Mouse (Mus musculus): Measurements from ENCODE around the gene Cacna2d1. TPM values are rescaled to one million over a fixed set of nuclear protein-coding genes. Genes with fewer than 3 reads are reported as not detected.

Cacna2d1 gene
- polyA plus RNA-seq, 1 experiment from 2014 or later: 13.3 TPM

DNA sequence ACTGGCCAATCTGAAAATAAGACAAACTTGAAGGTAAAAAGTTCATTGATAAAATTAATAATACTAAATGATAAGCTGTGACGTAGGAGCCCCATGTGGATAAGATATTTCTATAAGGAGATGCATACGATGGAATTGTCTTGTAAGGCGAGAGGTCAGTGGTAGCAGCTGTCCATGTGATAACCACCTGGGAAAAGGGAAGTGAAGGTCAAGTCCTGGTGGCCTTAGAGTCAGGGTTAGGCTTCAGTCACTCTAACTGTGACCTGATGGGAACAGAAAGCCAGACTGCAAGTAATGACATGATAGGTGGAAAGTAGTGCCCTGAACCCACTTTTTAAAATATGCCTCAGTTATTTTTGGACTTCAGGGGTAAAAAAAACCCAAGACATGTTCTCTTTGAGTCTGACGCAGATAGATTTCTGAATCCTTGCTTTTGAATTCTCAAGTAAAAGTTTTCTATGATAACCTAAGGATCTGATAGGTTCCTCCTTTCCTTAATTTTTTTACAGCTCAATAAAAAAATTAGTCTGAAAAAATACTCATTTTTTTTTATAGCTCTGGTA lies 383.3 kb downstream of the Cacna2d1 start:
- Histone ChIP-seq H3K9me3 (ENCODE audit: low read length) (no peaks in the 10 kb centered on the region), H3K27me3 (ENCODE audit: insufficient read depth, low read length) (no peaks in the 10 kb centered on the region), H3K27ac (ENCODE audit: low read length) (no peak overlapping the region), H3K36me3 (ENCODE audit: insufficient read depth, low read length) (no peaks in the 10 kb centered on the region), H3K4me2 (replicated peaks; ENCODE audit: low read depth, low read length) (no peak overlapping the region), H3K4me3 (ENCODE audit: low read length) (no peak overlapping the region), H3K9ac (replicated peaks; ENCODE audit: low read length) (no peak overlapping the region), H3K4me1 (ENCODE audit: insufficient read depth, low read length) (no peaks in the 10 kb centered on the region)
- no peak for ATAC-seq (ENCODE audit: low FRiP score, low TSS enrichment)
- WGBS: 82% methylated on average over 4 of the region's 4 CpGs

DNA sequence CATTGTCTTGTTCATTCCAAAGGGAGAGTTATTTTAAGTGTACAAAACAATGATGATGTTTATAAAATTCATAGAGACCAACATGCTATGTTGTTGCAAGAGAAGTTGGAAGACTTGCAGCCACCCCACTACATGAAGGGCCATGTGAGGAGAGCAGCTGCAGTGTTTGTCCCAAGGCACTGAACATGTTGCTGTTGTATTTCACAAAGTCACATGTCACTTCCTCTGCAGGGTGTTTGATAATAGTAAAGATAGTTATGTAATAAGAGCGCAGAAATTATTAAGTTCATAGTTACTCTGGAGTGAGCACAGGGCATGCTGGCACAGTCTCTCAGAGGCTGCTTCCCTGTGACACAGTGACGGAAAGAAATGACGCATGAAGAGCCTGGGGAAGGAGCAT lies 392.1 kb downstream of the Cacna2d1 start:
- Histone ChIP-seq H3K4me2 (replicated peaks; ENCODE audit: low read depth, low read length) (no peak overlapping the region), H3K27ac (ENCODE audit: low read length) (no peak overlapping the region), H3K9ac (replicated peaks; ENCODE audit: low read length) (no peak overlapping the region), H3K36me3 (ENCODE audit: insufficient read depth, low read length) (no peaks in the 10 kb centered on the region), H3K4me1 (ENCODE audit: insufficient read depth, low read length) (no peaks in the 10 kb centered on the region), H3K27me3 (ENCODE audit: insufficient read depth, low read length) (no peaks in the 10 kb centered on the region), H3K9me3 (ENCODE audit: low read length) (no peaks in the 10 kb centered on the region), H3K4me3 (ENCODE audit: low read length) (no peak overlapping the region)
- 87% methylated on average over 3 of the region's 3 CpGs for WGBS
- ATAC-seq (ENCODE audit: low FRiP score, low TSS enrichment): no peak

DNA sequence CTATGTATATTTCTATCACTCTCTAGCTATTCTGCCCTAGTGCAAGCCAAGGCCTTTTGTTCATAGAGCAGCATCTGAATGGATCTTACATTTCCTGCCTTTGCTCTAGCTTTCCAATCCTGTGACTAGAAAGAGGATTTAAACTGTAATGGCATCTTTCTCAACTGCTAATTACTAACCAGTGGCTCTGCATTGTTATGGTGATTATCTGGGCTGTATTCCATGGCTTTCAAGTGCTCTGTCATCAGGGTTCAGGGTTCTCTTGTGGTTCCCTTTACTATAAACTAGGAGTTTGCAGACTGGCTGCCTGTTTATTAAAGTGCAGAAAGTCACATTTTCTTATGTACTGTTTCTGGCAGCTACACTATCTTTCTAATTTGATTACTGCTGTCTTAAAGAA lies 410.9 kb downstream of the Cacna2d1 start:
- no peak overlapping the region for H3K27ac ChIP-seq (ENCODE audit: low read length)
- H3K9me3 ChIP-seq (ENCODE audit: low read length): no peaks in the 10 kb centered on the region
- H3K36me3 ChIP-seq (ENCODE audit: insufficient read depth, low read length): no peaks in the 10 kb centered on the region
- no peak overlapping the region for H3K4me2 ChIP-seq (replicated peaks; ENCODE audit: low read depth, low read length)
- no peaks in the 10 kb centered on the region for H3K4me1 ChIP-seq (ENCODE audit: insufficient read depth, low read length)
- no peak for ATAC-seq (ENCODE audit: low FRiP score, low TSS enrichment)
- no peaks in the 10 kb centered on the region for H3K27me3 ChIP-seq (ENCODE audit: insufficient read depth, low read length)
- no peak overlapping the region for H3K9ac ChIP-seq (replicated peaks; ENCODE audit: low read length)
- no peak overlapping the region for H3K4me3 ChIP-seq (ENCODE audit: low read length)

DNA sequence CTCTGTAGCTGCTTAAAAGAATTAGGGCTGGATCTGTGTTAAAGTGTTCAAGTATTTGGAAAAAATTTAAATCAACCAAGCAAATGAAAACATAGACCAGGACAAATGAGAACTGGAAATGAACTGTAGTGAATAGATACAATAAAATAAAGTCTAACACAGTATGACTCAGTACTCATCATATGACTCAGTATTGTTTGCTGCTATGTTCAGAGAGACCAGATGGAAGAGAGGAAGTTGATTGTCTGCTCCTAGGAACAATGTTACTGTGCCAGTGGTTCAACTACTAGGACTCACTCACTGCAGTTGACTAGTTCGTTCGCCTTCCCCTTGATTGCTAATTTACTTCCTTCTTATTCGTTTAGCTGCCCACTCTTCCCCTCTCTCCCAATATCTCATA lies 421.3 kb downstream of the Cacna2d1 start:
- WGBS: 87% methylated on average over 3 of the region's 3 CpGs
- no peak for ATAC-seq (ENCODE audit: low FRiP score, low TSS enrichment)

DNA sequence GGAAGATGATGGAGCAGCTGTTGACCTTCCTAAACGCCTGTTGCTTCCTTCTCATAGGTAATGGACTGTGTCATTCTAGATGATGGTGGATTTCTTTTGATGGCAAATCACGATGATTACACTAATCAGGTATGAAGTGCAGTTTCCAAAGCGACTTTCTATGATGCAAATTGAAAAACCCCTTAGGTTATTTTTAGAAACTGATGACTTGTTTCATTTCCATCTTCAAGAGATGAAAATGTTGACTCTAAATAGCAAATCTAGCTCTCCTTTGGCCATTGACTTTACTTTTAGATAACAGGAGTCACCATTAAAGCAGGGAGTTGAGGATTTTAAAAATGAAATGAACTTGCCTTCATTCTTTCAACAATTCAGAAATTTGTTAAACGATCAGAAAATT lies 423.2 kb downstream of the Cacna2d1 start:
- no peaks in the 10 kb centered on the region for H3K9me3 ChIP-seq (ENCODE audit: low read length)
- H3K27me3 ChIP-seq (ENCODE audit: insufficient read depth, low read length): no peaks in the 10 kb centered on the region
- ATAC-seq (ENCODE audit: low FRiP score, low TSS enrichment): no peak
- H3K4me3 ChIP-seq (ENCODE audit: low read length): no peak overlapping the region
- H3K9ac ChIP-seq (replicated peaks; ENCODE audit: low read length): no peak overlapping the region
- WGBS: 85% methylated on average over 4 of the region's 4 CpGs
- peaks cover 3% of the 10 kb centered on the region; the same call in 1 of the 2 replicates for H3K36me3 ChIP-seq (ENCODE audit: insufficient read depth, low read length)
- H3K27ac ChIP-seq (ENCODE audit: low read length): no peak overlapping the region
- no peak overlapping the region for H3K4me2 ChIP-seq (replicated peaks; ENCODE audit: low read depth, low read length)
- no peaks in the 10 kb centered on the region for H3K4me1 ChIP-seq (ENCODE audit: insufficient read depth, low read length)

More for the DNA sequence above, 421.3 kb downstream of the Cacna2d1 start:
- Histone ChIP-seq H3K27me3 (ENCODE audit: insufficient read depth, low read length) (no peaks in the 10 kb centered on the region), H3K4me2 (replicated peaks; ENCODE audit: low read depth, low read length) (no peak overlapping the region), H3K9me3 (ENCODE audit: low read length) (no peaks in the 10 kb centered on the region), H3K36me3 (ENCODE audit: insufficient read depth, low read length) (peaks cover 3% of the 10 kb centered on the region; the same call in 1 of the 2 replicates), H3K27ac (ENCODE audit: low read length) (no peak overlapping the region), H3K4me3 (ENCODE audit: low read length) (no peak overlapping the region), H3K4me1 (ENCODE audit: insufficient read depth, low read length) (no peaks in the 10 kb centered on the region), H3K9ac (replicated peaks; ENCODE audit: low read length) (no peak overlapping the region)

DNA sequence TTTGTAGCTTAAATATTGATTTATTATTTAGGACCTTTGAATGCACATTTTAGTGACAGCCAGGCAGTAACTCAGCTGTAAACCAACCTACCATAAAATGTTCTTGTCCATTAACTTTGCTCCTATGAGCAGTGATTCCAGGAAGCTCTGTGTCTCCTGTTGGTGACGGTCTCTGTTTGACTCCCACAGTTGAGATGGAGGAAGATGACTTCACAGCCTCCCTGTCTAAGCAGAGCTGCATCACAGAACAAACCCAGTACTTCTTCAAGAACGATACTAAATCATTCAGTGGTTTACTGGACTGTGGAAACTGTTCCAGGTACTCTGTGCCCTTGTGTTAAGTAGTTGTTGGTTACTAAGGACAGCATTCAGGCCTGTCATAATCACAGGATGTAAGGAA lies 427.6 kb downstream of the Cacna2d1 start:
- peak; percentile 54; the same call in 1 of the 2 replicates for ATAC-seq (ENCODE audit: low FRiP score, low TSS enrichment)
- H3K4me1 ChIP-seq (ENCODE audit: insufficient read depth, low read length): no peaks in the 10 kb centered on the region
- H3K4me3 ChIP-seq (ENCODE audit: low read length): no peak overlapping the region
- WGBS: 43% methylated on average over 2 of the region's 2 CpGs
- no peaks in the 10 kb centered on the region for H3K27me3 ChIP-seq (ENCODE audit: insufficient read depth, low read length)
- peaks cover 3% of the 10 kb centered on the region; the same call in 1 of the 2 replicates for H3K36me3 ChIP-seq (ENCODE audit: insufficient read depth, low read length)
- H3K9ac ChIP-seq (replicated peaks; ENCODE audit: low read length): no peak overlapping the region
- no peaks in the 10 kb centered on the region for H3K9me3 ChIP-seq (ENCODE audit: low read length)
- H3K27ac ChIP-seq (ENCODE audit: low read length): no peak overlapping the region
- H3K4me2 ChIP-seq (replicated peaks; ENCODE audit: low read depth, low read length): no peak overlapping the region

DNA sequence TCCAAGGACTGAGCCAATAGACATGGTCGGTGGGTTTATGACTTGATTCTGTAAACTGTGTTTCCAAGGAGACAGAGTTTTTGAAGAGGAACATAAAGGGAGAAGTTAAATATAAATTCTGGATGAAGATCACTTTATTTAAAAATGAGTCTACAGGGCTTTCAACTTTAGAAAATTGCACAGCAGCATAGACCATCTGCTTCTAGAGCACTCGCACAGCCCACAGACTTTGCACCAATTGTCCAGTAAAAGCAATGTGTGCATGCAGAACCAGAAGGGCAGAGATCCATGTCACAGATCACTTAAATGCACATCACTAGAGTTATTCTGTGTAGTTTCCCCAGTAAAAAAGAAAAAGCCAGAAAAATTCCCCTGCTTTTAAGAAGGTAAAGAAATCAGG lies 428.7 kb downstream of the Cacna2d1 start:
- Histone ChIP-seq H3K4me1 (ENCODE audit: insufficient read depth, low read length) (no peaks in the 10 kb centered on the region), H3K9me3 (ENCODE audit: low read length) (no peaks in the 10 kb centered on the region), H3K4me3 (ENCODE audit: low read length) (no peak overlapping the region), H3K36me3 (ENCODE audit: insufficient read depth, low read length) (peaks cover 3% of the 10 kb centered on the region; the same call in 1 of the 2 replicates), H3K27ac (ENCODE audit: low read length) (no peak overlapping the region), H3K4me2 (replicated peaks; ENCODE audit: low read depth, low read length) (no peak overlapping the region), H3K27me3 (ENCODE audit: insufficient read depth, low read length) (no peaks in the 10 kb centered on the region), H3K9ac (replicated peaks; ENCODE audit: low read length) (no peak overlapping the region)
- 73% methylated on average over 2 of the region's 2 CpGs for WGBS
- ATAC-seq (ENCODE audit: low FRiP score, low TSS enrichment): no peak

DNA sequence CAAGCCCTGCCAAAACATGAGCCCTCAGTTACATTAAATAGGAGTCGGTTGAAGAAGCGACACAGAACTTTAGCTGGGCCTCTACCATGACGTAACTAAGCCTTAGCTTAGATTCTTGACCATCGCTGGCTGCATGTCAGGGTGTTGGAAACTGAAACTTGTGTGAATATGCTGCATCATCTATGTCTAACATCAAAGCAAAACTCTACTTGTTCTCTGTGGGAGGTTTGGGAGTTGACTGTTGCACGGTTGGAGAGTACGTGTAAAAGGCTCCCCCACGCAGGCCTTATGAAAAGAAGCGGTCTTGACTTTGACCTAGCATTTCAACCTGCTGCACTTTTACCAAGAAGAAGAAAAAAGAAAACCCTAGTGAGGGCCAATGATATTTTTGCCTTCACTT lies 436.2 kb downstream of the Cacna2d1 start:
- WGBS: 74% methylated on average over 8 of the region's 8 CpGs

DNA sequence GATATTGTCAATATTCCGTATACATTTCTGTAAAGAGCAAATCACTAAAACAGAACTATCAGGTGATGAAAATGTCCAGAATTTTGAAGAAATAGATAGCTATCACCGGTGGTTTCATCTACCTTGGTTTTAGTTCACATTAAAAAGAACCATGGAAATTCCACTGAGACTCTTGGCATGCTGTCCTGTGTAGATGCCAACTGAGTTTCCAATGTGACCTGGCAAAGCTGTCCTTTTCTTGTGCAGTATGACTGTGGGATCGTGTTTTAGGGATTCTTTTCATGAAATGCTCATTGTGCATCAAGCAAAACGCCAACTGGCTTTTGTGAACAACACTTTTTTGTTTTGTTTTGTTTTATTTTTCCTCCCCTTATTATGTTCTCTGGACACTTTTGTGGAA lies 439.5 kb downstream of the Cacna2d1 start:
- no peak overlapping the region for H3K27ac ChIP-seq (ENCODE audit: low read length)
- H3K4me3 ChIP-seq (ENCODE audit: low read length): no peak overlapping the region
- H3K4me2 ChIP-seq (replicated peaks; ENCODE audit: low read depth, low read length): no peak overlapping the region
- no peaks in the 10 kb centered on the region for H3K36me3 ChIP-seq (ENCODE audit: insufficient read depth, low read length)
- no peaks in the 10 kb centered on the region for H3K9me3 ChIP-seq (ENCODE audit: low read length)
- no peak overlapping the region for H3K9ac ChIP-seq (replicated peaks; ENCODE audit: low read length)
- WGBS: 91% methylated on average over 4 of the region's 4 CpGs
- no peak for ATAC-seq (ENCODE audit: low FRiP score, low TSS enrichment)
- H3K4me1 ChIP-seq (ENCODE audit: insufficient read depth, low read length): no peaks in the 10 kb centered on the region
- H3K27me3 ChIP-seq (ENCODE audit: insufficient read depth, low read length): no peaks in the 10 kb centered on the region

More for the DNA sequence above, 436.2 kb downstream of the Cacna2d1 start:
- Histone ChIP-seq H3K4me1 (ENCODE audit: insufficient read depth, low read length) (no peaks in the 10 kb centered on the region), H3K9ac (replicated peaks; ENCODE audit: low read length) (no peak overlapping the region), H3K36me3 (ENCODE audit: insufficient read depth, low read length) (no peaks in the 10 kb centered on the region), H3K4me3 (ENCODE audit: low read length) (no peak overlapping the region), H3K27me3 (ENCODE audit: insufficient read depth, low read length) (no peaks in the 10 kb centered on the region), H3K27ac (ENCODE audit: low read length) (no peak overlapping the region), H3K4me2 (replicated peaks; ENCODE audit: low read depth, low read length) (no peak overlapping the region), H3K9me3 (ENCODE audit: low read length) (no peaks in the 10 kb centered on the region)
- no peak for ATAC-seq (ENCODE audit: low FRiP score, low TSS enrichment)

DNA sequence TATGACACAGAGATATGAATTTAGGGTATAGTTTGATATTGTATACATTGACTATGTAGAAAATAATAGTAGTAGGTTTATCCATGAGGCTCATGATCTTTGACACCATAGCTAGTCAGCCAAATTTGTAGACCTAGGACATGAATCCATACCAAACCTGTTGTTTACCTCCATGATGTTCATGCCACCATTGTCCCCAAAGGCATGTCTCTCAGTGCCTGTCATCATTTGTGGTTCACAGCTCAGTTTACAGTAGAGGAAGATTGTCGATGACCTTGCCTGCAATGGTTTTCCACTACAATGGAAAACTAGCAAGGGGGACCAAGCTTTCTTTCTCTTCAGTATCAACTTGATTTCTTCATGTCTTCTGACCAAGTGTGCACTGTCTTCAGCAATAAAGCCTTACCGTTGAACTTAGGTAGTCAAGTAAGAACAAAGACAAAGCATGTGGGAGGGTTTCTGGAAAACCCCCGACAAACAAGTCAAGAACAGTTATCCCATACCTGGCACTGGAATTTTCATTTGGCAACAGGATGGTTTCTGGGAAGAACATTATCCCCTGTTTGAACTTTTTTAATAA lies 441.9 kb downstream of the Cacna2d1 start:
- WGBS: 91% methylated on average over 3 of the region's 3 CpGs
- ATAC-seq (ENCODE audit: low FRiP score, low TSS enrichment): no peak
- Histone ChIP-seq H3K27me3 (ENCODE audit: insufficient read depth, low read length) (no peaks in the 10 kb centered on the region), H3K4me3 (ENCODE audit: low read length) (no peak overlapping the region), H3K9me3 (ENCODE audit: low read length) (no peaks in the 10 kb centered on the region), H3K9ac (replicated peaks; ENCODE audit: low read length) (no peak overlapping the region), H3K4me1 (ENCODE audit: insufficient read depth, low read length) (no peaks in the 10 kb centered on the region), H3K27ac (ENCODE audit: low read length) (no peak overlapping the region), H3K36me3 (ENCODE audit: insufficient read depth, low read length) (no peaks in the 10 kb centered on the region), H3K4me2 (replicated peaks; ENCODE audit: low read depth, low read length) (no peak overlapping the region)
